Mouse (Mus musculus) kidney, adult 11 months (tissue): ENCODE results near the gene H2bfm.
"Not testable (repeated sequence)": the region's sequence is repeated elsewhere in the genome, so short reads cannot be mapped to it uniquely, and the experiment has no call there.

Source experiments
- DNase-seq: peaks from one replicate; pipeline ENCODE4 v3.0.0; 2022

H2bfm gene

DNA sequence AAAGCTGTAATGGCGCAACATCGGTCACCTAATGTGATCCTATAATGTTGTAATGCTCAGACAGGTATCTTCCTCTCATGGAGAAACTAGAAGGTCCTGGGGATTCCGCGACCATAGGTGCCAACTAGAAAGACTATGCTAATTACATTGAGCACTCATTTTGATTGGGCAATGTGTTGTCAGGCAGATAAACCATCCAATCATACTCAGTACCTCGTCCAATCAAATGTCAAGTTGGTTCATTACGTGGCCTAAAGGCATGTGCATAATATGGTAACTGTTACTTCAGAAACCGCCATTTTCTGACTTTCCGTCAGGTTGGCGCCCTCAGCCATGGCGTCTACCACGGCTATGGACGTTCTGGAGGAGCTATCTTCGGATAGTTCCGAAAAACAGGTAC is at the start of gene H2bfm:
H2bfm (plus strand) TSS at position 295 of the 400 bp plus-strand sequence.
- no peak for DNase-seq

DNA sequence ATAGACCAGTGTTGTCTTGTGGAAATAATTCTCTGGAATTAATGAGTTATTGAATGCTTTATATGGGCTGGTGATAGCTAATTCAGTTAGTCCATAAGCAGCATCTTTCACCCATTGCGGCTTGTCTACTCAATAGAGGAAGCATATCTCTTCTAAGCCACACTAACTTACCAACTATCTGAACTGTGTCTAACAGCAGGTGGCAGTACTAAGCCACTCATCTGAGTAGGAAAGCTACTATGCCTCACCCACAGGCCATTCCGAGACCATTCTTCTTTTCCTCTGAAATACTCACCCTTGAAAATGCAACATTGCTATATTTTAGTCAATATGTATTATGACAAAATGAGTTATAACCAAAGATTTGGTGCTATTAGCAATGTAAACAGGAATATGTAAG is 31.4 kb upstream of the H2bfm start:
- DNase-seq = no peak

DNA sequence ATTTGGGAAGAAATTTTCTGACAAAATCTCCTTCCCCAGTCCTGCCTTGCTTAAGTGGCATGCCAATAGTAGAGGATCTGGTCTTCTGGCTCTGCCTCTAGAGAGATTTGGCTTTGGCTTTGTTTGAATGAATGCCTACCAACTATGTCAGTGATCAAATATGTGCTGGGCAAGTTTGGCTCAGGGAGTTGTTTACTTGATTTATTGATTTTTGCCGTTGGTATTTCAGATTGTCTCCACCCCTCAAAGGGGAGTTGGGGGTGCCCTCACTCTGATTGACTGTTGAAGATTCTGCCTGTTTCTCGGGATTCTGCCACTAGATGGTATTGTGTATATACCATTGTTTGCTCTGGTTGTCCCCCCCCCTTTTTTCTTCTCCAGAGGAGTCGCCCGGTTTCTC is 22.8 kb upstream of the H2bfm start:
- no peak for DNase-seq

DNA sequence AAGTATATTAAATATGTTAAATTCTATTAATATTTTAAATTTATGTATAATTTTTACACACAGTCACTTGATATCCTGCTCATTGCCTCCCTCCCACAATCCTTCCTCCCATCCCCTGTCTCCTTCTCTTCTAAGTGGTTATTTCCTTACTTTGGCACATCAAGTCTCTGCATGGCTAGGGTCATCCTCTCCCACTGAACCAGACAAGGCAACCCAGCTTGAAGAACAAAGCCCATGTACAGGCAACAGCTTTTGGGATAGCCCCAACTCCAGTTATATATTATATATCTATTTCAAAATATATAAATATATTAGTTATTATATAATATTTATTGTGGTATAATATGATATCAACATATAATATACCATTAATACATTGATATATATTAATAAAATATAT is 1.3 kb upstream of the H2bfm start:
- no peak for DNase-seq

DNA sequence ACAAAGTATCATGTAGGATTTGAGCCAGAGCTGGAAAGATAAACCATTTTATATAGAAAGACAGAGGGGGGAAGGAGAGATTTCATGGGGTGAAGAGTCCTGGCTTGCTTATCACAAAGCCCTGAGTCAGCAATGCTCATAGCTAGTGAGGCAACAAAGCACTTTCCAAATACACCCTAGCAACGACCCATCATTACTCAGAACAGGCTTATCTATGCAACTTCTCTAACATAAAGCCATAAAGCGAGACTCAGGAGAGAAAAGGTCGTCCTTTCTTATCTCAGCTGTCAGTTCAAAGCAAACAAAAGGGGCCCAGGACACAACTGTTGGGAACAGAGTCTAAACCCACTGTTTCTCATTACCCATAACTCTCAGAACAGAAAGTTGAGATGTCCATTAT is 10.9 kb downstream of the H2bfm start:
- DNase-seq = no peak

DNA sequence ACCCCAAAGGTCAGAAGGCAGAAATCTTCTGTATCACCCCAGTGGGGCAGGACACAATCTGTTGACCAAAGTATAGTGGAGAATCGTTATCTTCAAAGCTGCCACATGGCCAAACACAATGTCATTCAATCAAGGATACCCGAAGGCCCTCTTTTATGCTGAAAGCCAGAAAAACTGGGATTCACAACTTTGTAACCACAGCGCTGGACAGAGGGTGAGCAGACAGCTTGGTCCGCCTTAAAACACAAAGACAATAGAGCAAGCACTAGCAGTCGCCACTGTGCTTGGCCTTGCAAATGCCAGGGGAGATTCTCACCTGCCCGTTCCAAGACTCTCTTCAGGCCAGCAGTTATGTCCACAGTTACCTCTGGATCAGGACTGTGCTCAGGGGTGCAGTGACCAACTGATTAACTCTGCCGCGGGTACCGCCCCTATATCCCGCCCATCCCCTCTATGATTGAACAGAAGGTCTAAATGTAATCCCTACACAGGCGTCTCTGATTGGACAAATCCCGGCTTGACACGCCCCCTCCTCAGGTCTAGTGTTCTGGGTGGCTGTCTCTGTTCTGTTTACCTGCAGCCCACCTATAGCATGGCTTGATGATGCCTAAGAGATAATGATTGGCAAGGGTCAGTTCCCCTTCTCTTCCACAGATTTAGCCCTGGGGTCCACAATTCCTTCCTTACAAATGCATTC is 30.6 kb downstream of the H2bfm start:
- peak; percentile 76 for DNase-seq

DNA sequence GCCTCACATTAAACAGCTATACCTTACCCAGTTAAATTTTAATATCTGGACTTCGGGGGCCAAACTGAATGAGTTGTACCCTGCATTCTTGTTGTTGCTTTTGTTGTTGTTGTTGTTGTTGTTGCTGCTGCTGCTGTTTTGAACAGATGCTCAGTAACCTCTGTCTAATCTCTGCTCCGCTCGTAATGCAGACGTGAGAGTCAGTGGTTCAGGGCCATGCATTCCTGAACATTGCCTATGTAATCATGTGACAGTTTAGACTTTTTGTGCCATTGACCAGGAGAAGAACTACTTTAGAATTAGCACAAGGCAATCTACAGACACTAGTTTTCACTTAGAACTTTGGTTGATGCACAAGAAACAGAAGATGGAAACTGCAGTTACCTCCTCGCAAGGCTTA is 31.2 kb downstream of the H2bfm start:
- DNase-seq = not testable (repeated sequence)

DNA sequence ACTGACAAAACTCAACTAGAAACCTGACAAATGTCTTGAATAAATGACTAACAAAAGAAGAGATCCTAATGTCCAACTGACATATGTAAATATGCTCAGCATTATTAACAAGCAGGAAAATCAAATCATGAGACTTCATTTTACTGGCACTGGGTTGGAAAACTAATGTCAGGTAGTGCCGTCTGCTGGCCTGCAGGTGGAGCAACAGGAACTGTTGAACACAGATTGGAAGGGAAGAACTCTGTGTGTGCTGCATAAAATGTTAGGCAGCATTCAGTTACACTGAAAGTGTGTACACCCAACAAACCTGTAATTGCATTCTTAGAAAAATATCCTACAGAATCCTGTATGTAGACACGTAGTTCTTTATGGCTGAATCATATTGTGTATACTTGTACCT is 32.6 kb downstream of the H2bfm start:
- DNase-seq = no peak

DNA sequence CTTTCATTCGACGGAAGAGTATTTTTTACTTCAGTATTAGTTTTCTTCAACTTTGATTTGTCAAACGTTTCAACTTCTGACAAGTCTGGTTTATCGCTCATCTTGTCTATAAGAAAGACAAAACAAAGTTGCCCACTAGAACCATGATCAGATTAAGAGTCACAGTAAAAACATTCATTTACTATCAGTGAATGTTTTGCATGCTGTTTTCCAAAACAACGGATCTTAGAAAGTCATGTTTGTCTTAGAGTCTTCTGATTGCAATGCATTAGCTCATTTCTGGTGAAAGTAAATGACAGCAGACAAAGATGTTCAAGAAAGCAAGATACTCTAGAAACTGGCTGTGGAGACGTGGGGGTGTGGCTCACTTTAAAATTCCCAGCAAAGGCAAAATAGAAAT is 48.3 kb downstream of the H2bfm start, which contains the start of gene Tmsb15b2:
Tmsb15b2 (minus strand) TSS at position 101 of the 400 bp plus-strand sequence.
- not testable (repeated sequence) for DNase-seq

DNA sequence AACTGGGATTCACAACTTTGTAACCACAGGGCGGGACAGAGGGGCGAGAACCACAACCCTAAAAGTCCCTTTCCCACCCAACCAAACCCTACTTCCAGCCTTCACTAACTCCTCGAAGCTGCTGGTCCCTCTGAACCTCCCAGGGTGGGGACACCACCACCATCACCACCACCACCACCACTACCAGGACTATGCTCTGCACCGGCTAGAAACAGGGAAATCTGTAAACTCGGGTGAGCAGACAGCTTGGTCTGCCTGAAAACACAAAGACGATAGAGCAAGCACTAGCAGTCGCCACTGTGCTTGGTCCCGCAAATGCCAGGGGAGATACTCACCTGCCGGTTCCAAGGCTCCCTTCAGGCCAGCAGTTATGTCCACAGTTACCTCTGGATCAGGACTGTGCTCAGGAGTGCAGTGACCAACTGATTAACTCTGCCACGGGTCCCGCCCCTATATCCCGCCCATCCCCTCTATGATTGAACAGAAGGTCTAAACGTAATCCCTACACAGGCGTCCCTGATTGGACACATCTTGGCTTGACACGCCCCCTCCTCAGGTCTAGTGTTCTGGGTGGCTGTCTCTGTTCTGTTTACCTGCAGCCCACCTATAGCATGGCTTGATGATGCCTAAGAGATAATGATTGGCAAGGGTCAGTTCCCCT is 49.4 kb downstream of the H2bfm start, which contains the start of the genes Tmsb15l and Tmsb15b1:
Tmsb15l (minus strand) TSS at position 446 of the 661 bp plus-strand sequence.
Tmsb15b1 (minus strand) TSS at position 451 of the 661 bp plus-strand sequence.
- DNase-seq = peak; percentile 67
